Mouse (Mus musculus) cerebellum, postnatal 36 days (tissue): ENCODE measurements around the gene Ankrd13a.
"Not testable (repeated sequence)": the region's sequence is repeated elsewhere in the genome, so short reads cannot be mapped to it uniquely, and the experiment has no call there.

ENCODE experiments used
- DNase-seq, 2 experiments: peaks; one replicate each; pipeline ENCODE4 v3.0.0; 2021 to 2022; ENCODE audit warnings: mixed read lengths in 2 of 2

Ankrd13a gene

DNA sequence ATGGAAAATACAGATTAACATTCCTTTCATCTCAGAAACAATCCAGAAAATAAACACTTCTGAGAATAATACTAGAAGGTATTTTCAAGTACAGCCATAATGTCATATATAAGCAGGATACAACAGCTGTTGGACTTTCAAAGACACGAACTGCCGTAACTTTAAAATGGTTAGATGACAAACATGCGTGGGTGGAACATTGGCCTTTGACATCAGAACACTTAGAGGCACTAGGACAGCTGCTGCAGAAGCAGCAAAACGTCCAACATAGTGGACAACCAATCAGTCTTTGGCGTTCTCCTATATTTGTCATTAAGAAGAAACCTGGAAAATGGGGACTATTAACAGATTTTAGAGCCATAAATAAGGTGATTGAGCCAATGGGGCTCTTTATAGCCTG is 66.0 kb downstream of the Ankrd13a start:
- not testable (repeated sequence) for DNase-seq

DNA sequence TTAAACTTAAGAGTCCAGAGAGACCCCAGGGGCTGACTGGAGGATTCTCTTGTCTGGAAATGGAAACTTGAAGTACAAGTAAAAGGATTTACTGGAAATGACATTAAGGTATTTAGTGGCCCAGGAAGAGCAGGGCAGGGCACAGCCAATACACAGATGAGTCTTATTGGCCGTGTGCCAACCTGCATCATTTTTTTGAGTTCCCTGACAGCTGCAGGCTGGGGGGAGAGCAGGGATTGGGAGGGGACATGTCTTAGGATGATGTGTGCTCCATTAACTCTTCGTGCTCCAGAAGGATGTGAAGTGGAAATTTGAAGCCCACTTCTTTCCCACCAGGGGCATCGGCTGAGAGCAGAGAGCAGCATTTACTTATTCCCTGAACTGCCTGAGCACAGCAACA is 67.7 kb downstream of the Ankrd13a start:
- DNase-seq: not testable (repeated sequence)

DNA sequence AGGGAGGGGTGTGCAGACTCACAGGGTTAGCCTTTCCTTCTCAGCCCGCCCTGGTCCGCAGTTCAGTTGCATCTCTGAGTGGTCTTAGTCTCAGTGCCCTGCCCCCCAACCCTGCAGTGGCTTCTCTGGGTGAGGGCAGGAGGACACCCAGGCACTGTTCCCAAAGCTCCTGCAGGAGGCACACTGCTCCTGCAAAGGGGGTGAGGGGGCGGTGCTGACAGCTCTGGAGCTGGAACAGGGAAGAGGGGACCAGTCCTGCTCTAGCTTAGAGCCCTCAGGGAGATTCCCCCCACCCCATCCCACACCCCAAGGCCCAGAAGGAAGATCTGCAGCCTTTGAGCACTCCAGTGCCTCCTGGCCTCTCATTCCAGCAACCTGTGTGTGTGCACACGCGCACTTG is 68.2 kb downstream of the Ankrd13a start:
- DNase-seq: no peak

DNA sequence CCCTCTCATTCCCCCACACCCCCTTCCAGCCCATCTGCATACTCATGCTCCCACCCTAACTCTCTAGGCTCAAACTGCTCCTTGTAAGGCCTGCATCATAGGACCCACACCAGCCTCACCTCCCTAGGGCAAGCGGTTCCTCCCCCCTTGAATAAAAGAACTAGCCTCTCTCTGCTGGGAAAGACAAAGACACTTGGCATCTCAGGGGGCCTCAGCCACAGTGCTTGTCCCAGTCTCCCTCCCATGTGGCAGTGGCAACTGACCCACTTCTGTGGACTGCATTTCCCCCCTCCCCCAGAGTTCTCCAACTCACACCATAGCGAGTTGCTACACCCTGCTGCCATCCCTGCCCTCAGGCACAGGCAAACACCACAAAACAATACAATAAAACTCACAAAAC is 69.9 kb downstream of the Ankrd13a start:
- DNase-seq: not testable (repeated sequence)

DNA sequence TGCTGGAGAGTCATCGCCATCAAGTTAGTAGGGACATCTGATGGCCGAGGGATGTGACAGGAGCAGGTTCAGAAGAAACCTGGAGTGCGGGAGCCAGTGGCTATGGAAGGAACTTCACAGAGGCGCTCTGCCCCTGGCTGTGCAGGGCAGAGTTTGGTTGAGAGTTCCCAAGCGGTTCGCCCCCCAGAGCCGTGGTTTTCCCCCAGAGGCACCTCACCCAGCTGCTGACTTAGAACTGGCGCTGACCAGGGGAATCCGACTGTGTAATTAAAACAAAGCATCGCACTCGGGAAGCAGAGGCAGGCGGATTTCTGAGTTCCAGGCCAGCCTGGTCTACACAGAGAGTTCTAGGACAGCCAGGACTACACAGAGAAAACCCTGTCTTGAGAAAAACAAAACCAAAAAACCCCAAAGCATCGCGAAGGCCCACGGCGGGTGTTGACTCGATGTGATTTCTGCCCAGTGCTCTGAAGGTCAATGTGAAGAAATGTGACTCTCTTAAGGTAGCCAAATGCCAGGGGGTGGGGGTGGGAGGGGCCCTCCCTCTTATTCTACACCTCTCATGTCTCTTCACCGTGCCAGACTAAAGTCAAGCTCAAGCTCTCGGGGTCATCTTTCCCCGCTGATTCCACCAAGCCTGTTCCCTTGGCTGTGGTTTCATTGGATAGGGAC is 77.2 kb downstream of the Ankrd13a start:
- no peak for DNase-seq

DNA sequence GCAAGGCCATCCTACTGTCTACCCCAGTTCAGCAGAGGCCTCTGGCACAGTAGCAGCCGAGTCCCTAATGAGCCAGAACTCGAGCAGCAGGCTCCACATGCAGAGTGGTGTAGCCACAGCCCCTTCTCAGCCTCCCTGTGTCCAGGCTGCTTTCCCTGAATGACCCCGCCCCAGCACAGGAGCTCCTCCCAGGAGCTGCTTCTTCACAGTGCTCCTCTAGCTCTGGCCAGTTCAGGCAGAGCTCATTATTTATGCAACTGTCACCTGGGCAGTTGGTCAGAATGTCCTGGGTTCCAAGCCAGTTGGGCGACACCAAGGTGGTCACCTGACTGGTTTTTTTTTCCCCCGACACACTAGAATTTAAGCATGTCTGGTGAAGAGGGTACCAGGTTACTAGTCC is 78.9 kb downstream of the Ankrd13a start, which contains the start of gene 4930519G04Rik:
4930519G04Rik (plus strand) TSS at position 301 of the 400 bp plus-strand sequence.
- not testable (repeated sequence) for DNase-seq
